Mouse (Mus musculus) mouse trophoblast stem cell (cell line): ENCODE data around the gene Naa20.

Experiments
- in situ Hi-C, 2 experiments: fragments of 300-500 bp; cut with MseI, MboI; formaldehyde crosslinking; loops; 2 replicates in 1 of 2; 3 replicates in 1 of 2; pipeline ENCODE4 v1.15.1; 2025

Gene Naa20

DNA sequence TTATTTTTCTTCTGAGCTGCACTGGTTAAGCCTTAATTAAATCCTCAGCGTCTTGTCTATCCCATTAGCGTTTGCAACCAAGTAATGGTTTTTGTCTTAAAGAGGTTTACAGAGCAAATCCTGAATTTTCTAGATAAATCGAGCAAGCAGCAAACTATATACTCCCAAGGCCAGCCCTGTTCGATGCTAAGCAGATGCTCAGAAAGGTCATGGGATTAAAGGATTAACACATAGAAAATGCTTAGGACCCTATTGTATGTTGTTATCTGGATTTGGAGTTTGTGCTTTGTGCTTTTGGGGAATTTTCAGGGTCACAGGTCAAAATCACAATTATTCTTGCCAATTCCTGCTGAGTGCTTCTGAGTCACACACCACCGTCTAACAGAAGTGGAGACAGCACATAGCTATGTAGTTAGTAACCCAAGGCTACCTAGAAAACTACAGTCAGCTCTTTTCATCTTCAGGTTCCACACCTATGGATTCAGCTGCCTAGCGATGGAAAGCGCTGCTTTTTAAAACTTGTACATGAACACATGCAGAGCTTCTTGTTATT, 46.6 kb downstream of the Naa20 start:
- in situ Hi-C loops = no loop called here

DNA sequence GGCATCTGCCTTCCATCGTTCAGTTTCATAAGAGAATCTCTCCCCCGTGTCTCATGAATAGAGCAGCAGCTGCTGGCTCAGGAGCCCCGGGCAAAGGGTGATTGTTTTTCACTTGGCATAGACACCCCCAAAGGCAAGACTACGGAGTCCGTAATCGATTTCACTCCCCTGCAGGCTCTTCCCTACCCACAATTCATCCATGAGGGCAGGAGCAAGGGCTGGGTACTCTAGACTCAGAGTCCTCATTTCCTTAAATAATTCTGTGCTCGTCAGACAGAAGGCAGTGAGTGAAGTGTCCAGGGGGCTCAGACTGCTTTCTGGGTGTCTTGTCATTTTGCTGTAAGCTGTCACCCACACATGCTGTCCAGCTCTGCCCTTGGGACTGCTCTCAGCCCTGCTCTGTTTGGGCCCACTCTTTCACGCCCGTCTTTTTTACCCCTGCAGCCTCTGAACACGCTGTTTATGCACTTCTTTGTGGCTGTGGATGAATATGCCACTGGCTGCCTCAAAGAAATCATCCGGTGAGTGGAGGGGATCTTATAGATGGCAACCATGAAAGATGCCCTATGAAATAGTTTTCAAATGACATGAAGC, 47.7 kb downstream of the Naa20 start:
- in situ Hi-C loops = loop anchor here (10.0 to 25.0 kb wide), 2 partner anchors 265 to 438 kb away; no protein-coding TSS in a partner anchor

DNA sequence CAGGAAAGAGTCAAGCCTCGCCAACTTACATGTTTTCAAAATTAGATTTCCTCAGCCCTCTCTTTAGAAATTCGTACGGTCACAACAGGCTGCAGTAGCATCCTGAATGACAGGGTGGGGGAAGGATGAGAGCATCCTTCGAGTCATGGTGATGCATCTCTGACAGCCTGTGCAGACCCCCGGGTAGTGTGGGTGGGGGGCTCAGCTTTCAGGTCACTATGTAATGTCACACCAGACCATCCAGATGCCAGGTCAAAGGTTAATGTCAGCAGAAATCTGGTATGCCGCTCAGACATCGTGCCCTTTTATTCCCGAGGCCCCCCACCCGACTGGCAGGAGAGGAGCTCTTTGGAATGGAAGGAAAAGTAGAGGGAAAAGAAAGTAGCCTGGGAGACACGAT, 48.3 kb downstream of the Naa20 start:
- in situ Hi-C loops = loop anchor here (10.0 to 25.0 kb wide), 2 partner anchors 265 to 437 kb away; no protein-coding TSS in a partner anchor

DNA sequence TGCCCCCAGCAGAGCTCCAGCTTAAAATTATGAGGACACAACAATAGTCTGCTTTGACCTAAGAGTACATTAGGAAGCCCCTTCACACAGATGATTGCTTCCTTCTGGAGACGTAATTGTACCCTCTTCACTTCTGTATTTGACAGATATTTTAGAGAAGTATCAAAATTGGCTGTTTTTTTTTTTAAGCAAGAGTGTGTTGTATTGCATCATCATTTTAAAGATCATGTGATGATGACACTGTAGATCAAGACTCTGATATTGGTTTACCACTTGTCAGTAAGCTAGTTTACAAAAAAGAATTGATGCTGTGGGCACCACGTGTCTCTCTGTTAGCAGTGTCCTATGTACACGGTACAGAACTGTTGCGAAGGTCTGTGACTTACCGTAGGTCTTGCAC, 50.8 kb downstream of the Naa20 start:
- in situ Hi-C loops = loop anchor here (10.0 to 25.0 kb wide), 2 partner anchors 262 to 435 kb away; no protein-coding TSS in a partner anchor

DNA sequence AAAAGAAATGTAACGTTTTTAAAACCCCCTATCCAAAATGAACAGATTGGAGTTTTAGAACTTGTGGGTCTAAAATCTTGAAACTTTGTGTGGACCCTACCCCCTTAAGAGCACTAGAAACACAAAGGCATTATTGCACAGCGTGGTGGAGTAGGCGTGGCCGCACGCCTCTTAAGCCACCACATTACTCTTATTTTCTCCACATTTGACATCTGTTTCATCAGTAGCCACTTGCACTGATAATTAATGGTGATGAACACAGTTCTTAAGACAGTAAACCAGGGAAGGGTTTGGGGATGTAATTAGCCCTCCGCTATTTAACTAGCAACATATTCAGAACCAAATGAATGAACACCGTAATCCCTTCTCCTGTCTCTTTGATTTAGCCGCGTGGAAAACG, 53.9 kb downstream of the Naa20 start:
- in situ Hi-C loops = loop anchor here (10.0 to 25.0 kb wide), 2 partner anchors 259 to 431 kb away; no protein-coding TSS in a partner anchor

DNA sequence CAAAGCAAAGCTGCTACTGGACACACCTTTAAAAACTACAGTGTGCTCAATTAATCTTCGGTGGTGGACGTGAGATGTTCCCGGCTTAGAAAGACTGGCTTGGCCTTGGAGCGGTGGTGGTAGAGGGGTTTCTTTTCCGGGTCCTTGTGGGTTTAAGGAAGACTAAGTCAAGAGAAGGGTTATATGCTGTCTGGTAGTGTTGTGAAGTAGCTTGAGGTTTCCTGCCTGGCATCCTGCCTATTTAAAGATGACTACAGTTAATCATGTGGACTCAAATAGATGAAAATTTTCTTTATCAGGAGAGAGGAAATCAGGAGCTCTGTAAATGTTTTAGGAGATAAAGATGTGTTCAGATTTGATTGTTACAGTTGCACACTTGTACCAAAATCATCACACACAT, 54.4 kb downstream of the Naa20 start:
- in situ Hi-C loops = loop anchor here (10.0 to 25.0 kb wide), 2 partner anchors 258 to 431 kb away; no protein-coding TSS in a partner anchor

DNA sequence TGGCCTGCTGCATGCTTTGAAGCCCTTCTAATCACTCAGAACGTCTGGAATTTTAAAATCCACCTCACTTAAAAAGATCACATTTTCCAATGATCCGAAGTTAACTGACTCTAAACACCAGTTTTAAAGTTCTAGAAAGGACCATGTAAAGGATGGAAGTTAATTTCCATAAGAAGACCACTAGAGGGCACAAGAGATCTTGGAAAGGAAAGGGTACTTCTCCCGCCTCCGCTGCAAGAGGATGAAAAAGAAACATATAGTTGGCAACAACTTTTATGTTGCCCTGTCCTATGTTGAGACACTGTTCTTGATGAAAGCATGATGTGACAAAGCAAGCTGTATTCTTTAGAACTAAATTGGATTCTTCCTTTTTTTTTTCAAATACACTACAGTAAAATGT, 55.6 kb downstream of the Naa20 start:
- in situ Hi-C loops = loop anchor here (10.0 to 25.0 kb wide), 2 partner anchors 257 to 430 kb away; no protein-coding TSS in a partner anchor

DNA sequence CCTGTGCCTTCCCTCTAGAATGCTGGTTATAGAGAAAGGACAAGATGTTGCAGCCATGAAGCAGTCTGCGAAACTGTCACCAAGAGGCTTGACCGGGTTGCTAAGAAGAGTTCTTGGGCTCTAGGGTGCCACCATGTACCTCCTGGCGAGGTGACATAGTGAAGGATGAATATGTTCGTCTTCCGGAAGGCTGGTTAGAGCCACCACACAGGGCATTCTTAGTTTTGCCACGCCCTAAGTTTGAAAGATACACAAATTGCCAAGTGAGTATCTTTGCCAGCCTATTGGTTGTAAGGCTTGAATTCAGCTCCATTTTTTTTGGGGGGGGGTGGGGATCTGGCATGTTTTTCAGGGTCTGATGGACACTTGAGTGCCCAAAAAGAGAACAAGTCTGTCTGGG, 56.2 kb downstream of the Naa20 start:
- in situ Hi-C loops = loop anchor here (10.0 to 25.0 kb wide), 2 partner anchors 257 to 429 kb away; no protein-coding TSS in a partner anchor

DNA sequence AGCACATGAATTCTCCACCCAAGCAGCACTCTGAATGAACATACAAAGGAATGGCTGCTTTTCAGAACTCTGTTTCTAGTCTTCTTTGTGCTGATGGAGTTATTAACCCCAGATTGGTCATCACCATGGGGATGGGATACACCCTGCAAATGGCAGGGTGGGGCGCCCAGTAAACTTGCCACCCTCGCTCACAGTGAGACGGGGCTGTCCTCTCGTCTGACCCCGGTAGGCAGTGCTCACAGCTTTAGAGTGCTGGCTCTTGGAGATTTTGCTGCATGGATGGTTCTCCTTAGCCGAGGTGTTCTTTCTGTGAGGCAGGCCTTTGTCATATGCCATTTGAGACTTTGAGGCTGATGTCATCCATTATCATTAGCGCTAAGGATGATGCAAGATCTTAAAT, 56.7 kb downstream of the Naa20 start:
- in situ Hi-C loops = loop anchor here (10.0 to 25.0 kb wide), 2 partner anchors 256 to 429 kb away; no protein-coding TSS in a partner anchor

DNA sequence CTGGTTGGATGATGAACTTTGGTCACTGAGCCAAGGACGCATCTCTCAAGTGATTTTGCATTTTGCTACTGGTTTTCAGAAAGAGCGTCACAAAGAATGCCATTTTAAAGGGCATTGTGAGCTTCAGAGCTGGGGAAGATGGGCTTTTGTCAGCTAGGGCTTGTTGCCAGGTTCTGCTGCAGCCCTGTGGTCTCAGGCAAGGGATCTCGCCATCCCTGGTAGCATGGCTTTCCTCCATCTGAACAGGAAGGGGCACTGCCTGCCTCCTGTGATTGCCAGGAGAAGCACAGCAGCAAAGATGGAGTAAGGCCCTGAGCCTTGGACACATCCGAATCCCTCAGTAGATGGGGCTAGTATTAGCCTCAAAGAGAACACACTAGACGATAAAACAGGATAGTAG, 60.0 kb downstream of the Naa20 start:
- in situ Hi-C loops = loop anchor here (25.0 kb wide), 1 partner anchor 425 kb away; no protein-coding TSS in a partner anchor
